Mouse (Mus musculus) forebrain, embryonic 10.5 days (tissue): ENCODE measurements around the gene Rab15. TPM values are rescaled to one million over a fixed set of nuclear protein-coding genes. Genes with fewer than 3 reads are reported as not detected.

Experiments
- DNase-seq: peaks from one replicate; pipeline ENCODE4 v3.0.0-alpha.2; 2017; ENCODE audit warnings: low spot score; ENCODE audit errors: extremely low spot score
- H3K27ac ChIP-seq: fragments of 300-500 bp; sonication (generic); 2 replicates; pipeline ENCODE4 v1.5.1; 2016; ENCODE audit warnings: mild to moderate bottlenecking
- H3K27me3 ChIP-seq: fragments of 300-500 bp; sonication (generic); 2 replicates; pipeline ENCODE4 v1.6.1; 2016; ENCODE audit warnings: mild to moderate bottlenecking; ENCODE audit not compliant: poor library complexity, severe bottlenecking
- H3K36me3 ChIP-seq: fragments of 300-500 bp; sonication (generic); replicated peaks from 2 replicates; pipeline ENCODE4 v1.6.1; 2016; ENCODE audit warnings: mild to moderate bottlenecking, moderate library complexity
- H3K4me1 ChIP-seq: fragments of 300-500 bp; sonication (generic); 2 replicates; pipeline ENCODE4 v1.6.1; 2016
- H3K4me3 ChIP-seq: fragments of 300-500 bp; sonication (generic); 2 replicates; pipeline ENCODE4 v1.5.1; 2016; ENCODE audit warnings: mild to moderate bottlenecking, moderate library complexity
- H3K9me3 ChIP-seq: fragments of 300-500 bp; sonication (generic); 2 replicates; pipeline ENCODE4 v1.6.1; 2016; ENCODE audit warnings: mild to moderate bottlenecking, moderate library complexity
- WGBS: fragments of 180-500 bp; shearing (Covaris S2); methylation state at CpG from one replicate; pipeline ENCODE4 v1.1.7; 2016; 5-methylcytosine and 5-hydroxymethylcytosine counted together
- polyA plus RNA-seq: library from polyadenylated mRNA; unstranded; fragments of >200 nt; fragmentation: Nextera tagmentation; extraction: Ambion mirVana; gene quantifications from 2 replicates; pipeline ENCODE4 v1.2.1, GENCODE M21; 2016

Rab15 gene
- polyA plus RNA-seq, 1 experiment from 2014 or later = 9.2 TPM

DNA sequence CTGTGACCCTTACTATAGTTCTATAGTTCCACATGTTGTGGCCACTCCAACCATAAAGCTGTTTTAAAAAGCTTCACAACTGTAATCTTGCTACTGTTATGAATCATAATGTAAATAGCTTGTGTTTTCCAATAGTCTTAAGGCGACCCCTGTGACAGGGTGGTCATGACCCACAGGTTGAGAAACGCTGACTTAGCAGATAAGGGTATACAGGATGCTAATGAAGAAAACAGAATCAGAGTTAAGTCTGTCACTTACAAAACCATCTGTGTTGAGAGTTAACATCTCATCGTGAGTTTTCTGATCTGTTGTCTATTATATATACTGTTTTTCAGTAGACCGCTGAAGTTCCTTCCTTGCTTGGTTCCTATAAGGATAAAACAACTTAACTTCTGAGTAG, 16.6 kb upstream of the Rab15 start:
- H3K4me3 ChIP-seq = no peak overlapping the region
- 92% methylated on average over 4 of the region's 4 CpGs for WGBS
- no peak overlapping the region for H3K27ac ChIP-seq
- peaks cover 12% of the 10 kb centered on the region for H3K4me1 ChIP-seq
- no peaks in the 10 kb centered on the region for H3K9me3 ChIP-seq
- H3K27me3 ChIP-seq = no peaks in the 10 kb centered on the region
- H3K36me3 ChIP-seq = no peaks in the 10 kb centered on the region
- DNase-seq = no peak

DNA sequence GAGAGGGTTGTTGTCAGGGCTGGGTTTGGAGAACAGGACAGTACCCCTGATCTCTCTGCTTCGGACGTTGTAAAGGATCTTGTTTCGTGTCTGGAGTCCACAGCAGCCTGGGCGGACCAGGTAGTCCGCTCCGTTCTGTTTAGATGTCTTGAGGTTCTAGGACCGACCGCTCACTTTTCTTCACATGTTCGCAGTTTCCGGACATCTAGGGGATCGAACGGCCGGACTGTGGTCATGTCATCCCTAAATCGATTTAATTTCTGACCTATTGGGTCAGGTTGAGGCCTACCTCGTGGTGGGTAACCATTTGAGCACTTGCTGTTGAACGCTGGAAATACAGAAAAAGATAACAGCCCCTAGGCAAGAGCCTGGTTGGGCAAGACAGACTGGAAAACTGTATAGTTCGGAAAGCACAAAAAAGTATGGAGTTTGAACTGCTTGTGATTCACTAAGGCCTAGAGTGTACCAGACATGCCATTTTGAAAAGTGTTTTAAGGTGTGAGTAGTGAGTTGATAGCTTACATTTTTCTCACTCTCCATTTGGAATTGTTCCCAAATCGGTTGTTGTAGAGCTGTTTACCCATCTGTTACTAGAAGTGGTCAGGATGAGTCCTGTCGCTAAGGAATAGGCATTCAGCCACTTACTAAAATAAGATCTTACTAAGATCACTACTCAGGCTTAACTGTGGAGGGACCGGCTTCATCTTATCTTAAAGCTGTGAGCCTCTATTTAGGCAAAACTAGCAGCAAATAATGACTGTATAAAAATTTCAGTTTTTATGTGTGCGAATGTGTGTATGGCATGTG, 15.3 kb upstream of the Rab15 start:
- Histone ChIP-seq H3K4me3 (peak overlapping the region; percentile 75), H3K27ac (peak overlapping the region; percentile 89), H3K36me3 (no peaks in the 10 kb centered on the region), H3K27me3 (no peaks in the 10 kb centered on the region), H3K4me1 (peaks cover 12% of the 10 kb centered on the region), H3K9me3 (no peaks in the 10 kb centered on the region)
- 15% methylated on average over 21 of the region's 21 CpGs for WGBS
- DNase-seq = no peak

DNA sequence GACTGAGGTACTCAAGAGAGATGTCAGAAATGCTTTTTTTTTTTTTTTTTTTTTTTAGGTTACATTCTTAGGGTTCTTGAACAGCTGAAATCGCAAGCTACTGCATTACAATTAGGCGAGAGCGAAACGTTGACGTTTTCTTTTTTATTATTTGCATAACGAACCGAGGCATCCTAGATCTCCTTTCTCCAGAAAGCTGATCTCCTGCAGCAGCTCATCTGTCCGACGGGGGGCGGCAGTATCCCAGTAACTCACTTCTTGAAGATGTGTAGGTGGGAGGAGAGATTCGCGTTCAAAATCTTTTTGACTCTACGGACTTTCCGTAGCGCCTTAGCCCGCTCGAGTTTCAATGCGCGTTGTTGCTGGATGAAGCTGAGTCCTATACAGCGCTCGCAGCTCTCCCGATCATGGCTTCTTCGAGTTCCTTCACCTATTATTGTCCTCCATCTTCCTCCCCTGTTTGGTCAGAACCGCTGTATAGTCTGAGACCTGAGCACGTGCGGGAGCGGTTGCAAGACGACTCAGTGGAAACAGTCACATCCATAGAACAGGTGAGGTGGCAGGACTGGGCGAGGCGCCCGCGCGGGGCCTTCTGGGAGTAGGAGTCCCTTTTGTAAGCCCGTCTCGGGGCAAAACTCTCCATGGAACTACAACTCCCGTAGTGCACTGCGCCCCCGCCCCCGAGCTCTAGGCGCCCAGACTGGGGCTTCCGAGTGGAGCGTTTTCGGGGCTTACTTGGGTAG, 14.6 kb upstream of the Rab15 start:
- H3K27me3 ChIP-seq = no peaks in the 10 kb centered on the region
- H3K27ac ChIP-seq = peak overlapping the region; percentile 89
- peaks cover 12% of the 10 kb centered on the region for H3K4me1 ChIP-seq
- H3K9me3 ChIP-seq = no peaks in the 10 kb centered on the region
- no peaks in the 10 kb centered on the region for H3K36me3 ChIP-seq
- peak overlapping the region; percentile 75 for H3K4me3 ChIP-seq
- peak; percentile 96 for DNase-seq
- under 1% methylated on average over 43 of the region's 43 CpGs for WGBS

DNA sequence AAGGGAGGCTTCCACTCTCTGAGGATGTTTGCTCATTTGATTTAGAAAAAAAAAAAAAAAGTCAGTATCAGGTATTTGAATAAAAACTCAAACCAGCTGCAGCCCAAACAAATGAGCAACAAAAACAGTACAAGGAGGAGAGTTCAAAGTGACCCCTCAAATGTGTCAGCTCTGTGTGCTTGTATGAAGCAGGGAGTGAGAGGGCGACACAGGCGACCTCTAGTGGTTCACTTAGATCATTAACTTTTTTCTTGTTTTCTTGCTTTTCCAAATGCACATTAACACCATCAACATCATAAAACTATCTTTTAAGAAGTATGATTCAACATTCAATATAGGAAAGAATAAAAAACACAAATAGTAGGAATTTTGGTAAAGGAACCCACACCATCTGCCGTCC, 10.0 kb upstream of the Rab15 start:
- 11% methylated on average over 3 of the region's 3 CpGs for WGBS
- Histone ChIP-seq H3K4me3 (no peak overlapping the region), H3K4me1 (0 out of 2 replicates have a peak, but pooled peaks cover 3% of the 10 kb centered on the region), H3K27ac (no peak overlapping the region), H3K9me3 (no peaks in the 10 kb centered on the region), H3K36me3 (no peaks in the 10 kb centered on the region), H3K27me3 (no peaks in the 10 kb centered on the region)
- no peak for DNase-seq

DNA sequence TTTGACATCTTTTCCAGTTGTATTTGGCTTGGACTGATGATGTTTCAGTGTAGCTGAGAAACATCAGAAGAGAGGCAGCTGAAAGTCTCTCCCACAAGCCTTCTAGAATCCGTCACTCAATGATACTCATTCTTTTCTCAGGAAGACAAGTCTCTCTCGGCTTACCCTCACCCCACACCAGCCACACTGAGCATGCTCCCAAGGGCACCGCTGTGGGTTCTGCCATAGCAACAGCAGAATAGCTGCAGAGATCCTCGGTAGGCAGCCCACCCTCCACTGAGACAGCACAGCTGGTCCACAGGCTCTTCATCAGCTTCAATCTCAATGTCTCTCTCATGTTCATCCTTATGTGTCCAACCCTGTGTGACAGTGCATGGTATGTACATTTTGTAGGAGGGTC, 2.6 kb upstream of the Rab15 start:
- 69% methylated on average over 4 of the region's 4 CpGs for WGBS
- Histone ChIP-seq H3K36me3 (no peaks in the 10 kb centered on the region), H3K4me3 (no peak overlapping the region), H3K4me1 (peaks cover 25% of the 10 kb centered on the region), H3K27ac (no peak overlapping the region), H3K27me3 (peaks cover 60% of the 10 kb centered on the region), H3K9me3 (no peaks in the 10 kb centered on the region)
- no peak for DNase-seq

DNA sequence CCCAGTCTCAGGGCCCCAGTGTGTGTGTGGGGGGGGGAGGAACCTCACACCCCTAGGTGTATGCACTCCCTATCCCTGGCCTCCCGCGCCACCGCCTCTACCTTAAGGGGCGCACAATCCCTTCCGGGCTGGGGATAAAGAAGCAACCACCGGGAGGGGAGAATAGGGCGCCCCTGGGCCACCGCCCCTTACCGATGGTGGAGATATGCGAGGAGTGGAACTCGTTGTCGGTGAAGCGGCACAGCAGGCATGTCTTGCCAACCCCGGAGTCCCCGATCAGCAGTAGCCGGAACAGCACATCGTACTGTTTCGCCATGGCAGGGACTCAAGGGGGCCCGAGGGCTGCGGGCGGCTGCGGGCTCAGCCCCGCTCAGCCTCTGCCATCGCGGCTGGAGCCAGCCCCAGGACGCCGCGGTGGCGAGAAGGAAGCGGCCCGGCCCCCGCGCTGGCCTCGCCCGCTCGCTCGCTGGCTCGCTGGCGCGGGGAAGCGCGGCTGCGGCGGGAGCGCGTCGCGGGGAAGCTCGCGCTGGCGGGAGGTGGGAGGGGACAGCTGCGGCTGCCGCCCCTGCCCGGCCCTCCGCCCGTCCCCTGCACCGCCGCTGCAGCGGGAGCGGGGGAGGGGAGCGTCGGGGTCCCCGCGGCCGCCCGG, 582 bp downstream of the Rab15 start:
- peak overlapping the region; percentile 74 for H3K4me3 ChIP-seq
- H3K27me3 ChIP-seq = peaks cover 81% of the 10 kb centered on the region
- DNase-seq = peak; percentile 54
- peak overlapping the region; percentile 85 for H3K27ac ChIP-seq
- H3K4me1 ChIP-seq = peaks cover 44% of the 10 kb centered on the region
- under 1% methylated on average over 66 of the region's 66 CpGs for WGBS
- no peaks in the 10 kb centered on the region for H3K36me3 ChIP-seq
- H3K9me3 ChIP-seq = no peaks in the 10 kb centered on the region

DNA sequence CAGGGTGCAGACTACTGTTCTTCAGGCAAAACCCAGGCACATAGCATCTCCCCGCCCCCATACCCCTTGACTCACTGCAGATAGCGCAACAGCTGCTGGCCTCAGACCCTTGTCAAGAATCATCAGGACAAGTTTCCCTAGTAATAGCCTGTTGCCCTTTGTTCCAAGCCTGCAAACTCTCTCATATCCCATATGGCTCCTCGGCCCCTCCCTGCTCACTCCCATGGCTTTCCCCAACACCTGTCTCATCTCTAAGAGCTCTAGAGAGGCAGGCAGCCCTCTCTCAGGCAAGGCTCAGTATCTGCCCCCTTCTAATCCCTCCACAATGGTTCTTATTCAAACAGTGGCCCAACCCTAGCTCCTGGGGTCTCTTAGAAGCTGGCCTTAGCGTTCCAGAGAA, 2.1 kb downstream of the Rab15 start:
- Histone ChIP-seq H3K4me1 (peaks cover 52% of the 10 kb centered on the region), H3K27ac (0 out of 2 replicates have a peak overlapping the region, but pooled peaks have one; percentile 25), H3K4me3 (no peak overlapping the region), H3K36me3 (no peaks in the 10 kb centered on the region), H3K27me3 (peaks cover 85% of the 10 kb centered on the region), H3K9me3 (no peaks in the 10 kb centered on the region)
- 39% methylated on average over 4 of the region's 4 CpGs for WGBS
- no peak for DNase-seq

DNA sequence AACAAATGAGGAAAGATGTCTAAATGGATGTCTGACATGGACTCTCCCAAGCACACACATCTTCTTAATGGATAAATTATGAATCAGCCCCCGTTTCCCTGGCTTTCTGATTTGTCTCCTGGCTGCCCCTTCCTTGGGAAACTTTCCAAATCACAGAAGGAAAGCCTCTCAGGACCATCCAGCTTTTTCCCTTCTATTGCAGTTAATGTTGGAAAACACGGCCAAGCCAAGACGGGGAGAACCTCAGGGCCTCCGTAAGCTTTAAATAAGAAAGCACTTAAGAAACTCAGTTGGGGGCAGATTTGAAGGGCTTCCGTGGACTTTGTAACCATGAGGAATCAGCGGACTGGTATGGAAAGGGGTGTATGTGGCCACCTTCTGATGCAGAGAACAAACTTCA, 2.9 kb downstream of the Rab15 start:
- no peaks in the 10 kb centered on the region for H3K36me3 ChIP-seq
- no peak overlapping the region for H3K4me3 ChIP-seq
- 64% methylated on average over 6 of the region's 6 CpGs for WGBS
- no peaks in the 10 kb centered on the region for H3K9me3 ChIP-seq
- no peak for DNase-seq
- peaks cover 77% of the 10 kb centered on the region for H3K27me3 ChIP-seq
- peaks cover 52% of the 10 kb centered on the region for H3K4me1 ChIP-seq
- H3K27ac ChIP-seq = no peak overlapping the region

DNA sequence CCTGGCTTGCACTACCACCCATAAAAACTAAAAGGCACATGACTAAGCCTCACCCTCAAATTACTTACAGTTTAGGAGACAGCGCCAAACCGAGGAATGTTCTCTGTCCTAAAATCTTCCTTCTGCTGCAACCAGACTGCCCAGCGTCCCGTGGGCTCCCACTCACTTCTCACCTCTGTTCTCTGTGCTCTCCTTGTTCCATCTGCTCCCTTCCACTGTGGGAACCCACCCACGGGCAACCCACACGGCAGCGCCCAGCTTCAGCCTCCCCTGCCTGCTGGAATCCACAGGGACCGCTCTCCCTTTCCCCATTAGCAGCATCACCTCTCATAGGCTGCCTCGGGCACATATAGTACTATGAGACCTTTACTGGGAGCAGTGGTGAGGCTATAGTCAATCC, 3.8 kb downstream of the Rab15 start:
- WGBS = 90% methylated on average over 9 of the region's 9 CpGs
- Histone ChIP-seq H3K4me3 (no peak overlapping the region), H3K36me3 (no peaks in the 10 kb centered on the region), H3K27ac (no peak overlapping the region), H3K4me1 (peaks cover 52% of the 10 kb centered on the region), H3K9me3 (no peaks in the 10 kb centered on the region), H3K27me3 (peaks cover 68% of the 10 kb centered on the region)
- DNase-seq = no peak

DNA sequence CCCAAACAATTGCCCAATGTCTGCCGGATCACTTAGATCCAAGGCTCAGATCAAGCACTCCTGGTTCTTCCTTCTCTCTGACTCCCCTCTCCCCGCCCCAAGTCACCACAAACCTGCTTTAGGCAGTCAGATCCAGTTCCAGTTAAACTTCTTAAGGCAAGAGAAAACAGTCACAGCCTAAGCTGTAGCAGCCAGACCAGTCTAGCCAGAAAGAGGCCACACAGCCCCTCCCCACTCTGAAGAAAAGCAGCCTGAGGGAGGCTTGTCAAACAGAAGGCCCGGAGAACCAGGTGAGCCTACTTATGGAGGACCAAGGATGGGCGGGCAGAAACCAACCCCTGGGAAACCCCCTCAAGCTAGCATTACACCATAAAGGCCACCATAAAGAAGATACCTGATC, 4.6 kb downstream of the Rab15 start:
- no peak overlapping the region for H3K4me3 ChIP-seq
- H3K9me3 ChIP-seq = no peaks in the 10 kb centered on the region
- no peaks in the 10 kb centered on the region for H3K36me3 ChIP-seq
- DNase-seq = no peak
- H3K27ac ChIP-seq = peak overlapping the region; percentile 36
- H3K4me1 ChIP-seq = peaks cover 52% of the 10 kb centered on the region
- WGBS = 53% methylated on average over 4 of the region's 4 CpGs
- peaks cover 60% of the 10 kb centered on the region for H3K27me3 ChIP-seq

DNA sequence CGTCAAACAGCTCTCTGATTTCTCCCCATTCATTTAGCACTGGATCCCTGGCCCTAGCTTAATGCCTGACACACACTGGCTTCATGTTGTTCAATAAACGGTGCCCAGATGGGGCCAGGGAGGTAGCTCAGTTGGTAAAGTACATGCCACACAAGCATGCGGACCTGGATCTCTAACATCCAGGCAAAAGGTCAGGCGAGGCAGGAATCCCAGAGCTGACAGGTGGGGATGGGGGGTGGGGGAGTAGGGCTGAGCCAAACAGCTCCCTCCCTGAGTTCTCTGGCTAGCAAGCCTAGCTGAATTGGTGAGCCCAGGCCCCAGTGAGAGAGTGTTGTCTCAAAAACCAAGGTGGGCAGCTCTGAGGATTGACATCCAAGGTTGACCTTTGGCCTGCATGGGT, 5.5 kb downstream of the Rab15 start:
- Histone ChIP-seq H3K4me3 (no peak overlapping the region), H3K4me1 (peaks cover 45% of the 10 kb centered on the region), H3K27ac (no peak overlapping the region), H3K36me3 (no peaks in the 10 kb centered on the region), H3K27me3 (peaks cover 51% of the 10 kb centered on the region), H3K9me3 (no peaks in the 10 kb centered on the region)
- WGBS = 68% methylated on average over 4 of the region's 4 CpGs
- no peak for DNase-seq

DNA sequence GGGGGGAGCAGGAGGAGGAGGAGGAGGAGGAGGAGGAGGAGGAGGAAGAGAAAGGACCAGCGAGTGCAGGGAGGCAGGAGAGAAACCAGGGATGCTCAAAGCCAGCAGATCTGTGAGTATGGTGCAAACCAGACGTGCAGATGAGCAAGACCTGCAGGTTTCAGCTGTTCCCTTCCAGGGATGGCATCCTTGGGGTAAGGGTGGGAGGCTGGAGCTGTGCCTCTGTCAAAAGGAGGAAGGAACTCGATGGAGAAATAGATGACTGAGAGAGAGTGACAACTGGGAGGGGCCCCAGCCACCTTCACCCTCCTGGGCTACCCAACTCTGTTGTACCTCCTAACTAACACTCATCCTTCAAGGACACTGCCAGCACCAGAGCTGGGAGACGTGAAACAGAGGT, 6.0 kb downstream of the Rab15 start:
- Histone ChIP-seq H3K4me1 (peaks cover 41% of the 10 kb centered on the region), H3K4me3 (no peak overlapping the region), H3K27ac (no peak overlapping the region), H3K36me3 (no peaks in the 10 kb centered on the region), H3K9me3 (no peaks in the 10 kb centered on the region), H3K27me3 (peaks cover 46% of the 10 kb centered on the region)
- WGBS = 62% methylated on average over 4 of the region's 4 CpGs
- DNase-seq = no peak

DNA sequence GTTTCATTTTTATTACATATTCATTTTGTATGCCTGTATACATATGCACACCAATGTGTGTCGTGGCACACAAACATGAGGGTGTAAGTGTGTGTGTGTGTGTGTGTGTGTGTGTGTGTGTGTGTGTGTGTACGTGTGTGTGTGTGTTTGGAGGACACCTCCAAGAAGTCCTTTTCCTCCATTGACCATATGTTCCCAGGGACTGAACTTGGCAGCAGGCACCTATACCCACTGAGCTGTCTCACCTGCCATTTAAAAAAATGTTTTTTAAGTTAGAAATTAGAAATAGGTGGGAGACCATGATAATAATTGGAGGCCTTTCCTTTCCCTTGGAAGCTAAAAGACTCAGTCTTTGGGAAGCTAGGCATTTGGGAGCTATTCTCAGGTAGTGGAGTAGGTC, 8.6 kb downstream of the Rab15 start:
- Histone ChIP-seq H3K4me1 (peaks cover 21% of the 10 kb centered on the region), H3K27ac (no peak overlapping the region), H3K9me3 (no peaks in the 10 kb centered on the region), H3K27me3 (peaks cover 20% of the 10 kb centered on the region), H3K36me3 (no peaks in the 10 kb centered on the region), H3K4me3 (no peak overlapping the region)
- 92% methylated on average over 2 of the region's 2 CpGs for WGBS
- no peak for DNase-seq
